Comparison of ENCODE assay signal across 22 mouse cellular contexts in the genomic region with DNA sequence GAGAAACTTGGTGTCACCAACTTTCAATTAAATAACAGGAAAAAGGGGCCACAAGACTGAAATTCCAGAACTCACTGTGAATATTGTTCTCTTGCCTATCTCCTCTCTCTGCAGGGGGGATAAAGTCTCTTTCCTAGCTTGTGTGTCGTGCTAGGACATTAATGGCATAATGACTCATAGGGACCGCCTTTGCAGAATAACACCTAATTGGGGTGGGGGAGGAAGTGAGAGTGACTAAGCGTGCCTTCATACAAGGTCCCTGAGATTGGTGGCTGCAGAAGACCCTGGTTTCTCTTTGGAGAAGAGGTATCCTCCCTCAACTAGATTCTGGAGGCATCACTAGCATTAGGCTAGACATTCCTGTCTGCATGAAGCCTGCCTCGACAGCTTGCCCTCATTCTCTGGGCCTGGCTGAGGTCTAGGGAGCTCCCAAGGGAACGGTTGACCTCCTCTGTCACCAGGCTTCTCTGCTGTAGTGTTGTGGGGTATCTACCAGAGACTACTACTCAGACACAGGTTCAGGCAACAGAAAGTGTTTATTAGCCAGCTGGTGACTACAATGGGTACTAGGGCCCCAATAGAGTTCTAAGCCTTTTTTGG. TPM values are rescaled to one million over a fixed set of nuclear protein-coding genes. Genes with fewer than 3 reads are reported as not detected.
"Had no signal": no experiment of that assay in that cellular context is flagged by ENCODE, and none has a peak within 500 bp of the region (broad histone marks: within the 10 kb centered on the region; RNA-seq: fewer than 3 reads in every experiment).

No protein-coding gene starts in this region.

- H3K4me3 ChIP-seq: intestine, embryonic 15.5 days; kidney, embryonic 15.5 days; liver, embryonic 13.5 days had no signal

- DNase-seq: kidney, adult 11 months; kidney, adult 8-10 months; kidney, postnatal 10 days; kidney, postnatal 36 days; liver, embryonic 13.5 days; lung, adult 2 months; lung, postnatal 14 days; lung, postnatal 4 days; midbrain, embryonic 14.5 days; right cerebral cortex, adult 18-20 months; right cerebral cortex, postnatal 14 days; right cerebral cortex, postnatal 4 days; spleen, adult 18-20 months; thymus, postnatal 36 days had no signal

- H3K9me3 ChIP-seq: intestine, embryonic 15.5 days; kidney, embryonic 15.5 days; liver, embryonic 13.5 days had no signal

- H3K9ac ChIP-seq: intestine, embryonic 15.5 days; kidney, embryonic 15.5 days; liver, embryonic 13.5 days had no signal

- H3K27ac ChIP-seq: intestine, embryonic 15.5 days; kidney, embryonic 15.5 days; liver, embryonic 13.5 days had no signal

- H3K36me3 ChIP-seq: intestine, embryonic 15.5 days; kidney, embryonic 15.5 days; liver, embryonic 13.5 days had no signal

- H3K27me3 ChIP-seq: intestine, embryonic 15.5 days; kidney, embryonic 15.5 days; liver, embryonic 13.5 days had no signal

- H3K4me2 ChIP-seq: intestine, embryonic 15.5 days; kidney, embryonic 15.5 days; liver, embryonic 13.5 days; midbrain, embryonic 11.5 days had no signal

- ATAC-seq: intestine, embryonic 15.5 days had no signal

- H3K4me1 ChIP-seq: intestine, embryonic 15.5 days; kidney, embryonic 15.5 days; liver, embryonic 13.5 days had no signal

RNA-seq across cellular contexts. Expression of a gene that starts 48.7 kb away (rescaled TPM):
- total RNA-seq: liver, adult 2 months; megakaryocyte progenitor cell, adult 5-6 weeks; megakaryocyte-erythroid progenitor cell, adult 5-6 weeks had no signal
- polyA plus RNA-seq: liver, adult 2 months; liver, embryonic 13.5 days; liver, embryonic 16.5 days; lung, embryonic 16.5 days had no signal
